Comparison of ENCODE assay signal across 11 mouse cellular contexts in genomic region chr10:20657316-20658081, GRCm38 (mm10).
DNase-seq lines count a peak whose midpoint lies in the region; ATAC-seq and TF ChIP-seq lines count a peak whose summit lies in the region.
"Had no signal": no experiment of that assay in that cellular context is flagged by ENCODE, and none has a peak within 500 bp of the region (broad histone marks: within the 10 kb centered on the region; RNA-seq: fewer than 3 reads in every experiment).

No protein-coding gene starts in this region.

- no peak overlapping the region for H3K4me2 ChIP-seq in midbrain, postnatal 0 days (ENCODE audit: low read depth, low read length, poor library complexity, severe bottlenecking)
- H3K4me2 ChIP-seq in midbrain, embryonic 11.5 days: no peak overlapping the region
- peak overlapping the region; percentile 54 for H3K4me2 ChIP-seq in heart, postnatal 0 days (ENCODE audit: low read depth, low read length)
- H3K4me2 ChIP-seq in stomach, embryonic 16.5 days (ENCODE audit: low read depth, low read length): peak overlapping the region; percentile 29; the same call in 1 of the 2 replicates
- H3K4me2 ChIP-seq: limb, embryonic 15.5 days had no signal

- no peak overlapping the region for H3K9ac ChIP-seq in midbrain, postnatal 0 days (replicated peaks; ENCODE audit: low read length, poor library complexity, severe bottlenecking)
- no peak overlapping the region for H3K9ac ChIP-seq in midbrain, embryonic 11.5 days (ENCODE audit: low read length)
- H3K9ac ChIP-seq in heart, postnatal 0 days (replicated peaks; ENCODE audit: low read depth, low read length): no peak overlapping the region
- no peak overlapping the region for H3K9ac ChIP-seq in stomach, embryonic 16.5 days (ENCODE audit: low read length)
- H3K9ac ChIP-seq: limb, embryonic 15.5 days had no signal

- TF ChIP-seq CTCF in midbrain, postnatal 0 days (IDR thresholded peaks at IDR 0.05): no peak
- no peak for TF ChIP-seq CTCF in embryonic fibroblast, embryonic 13.5 days (IDR thresholded peaks at IDR 0.05; ENCODE audit: borderline replicate concordance, insufficient read depth, low read length)
- peak; percentile 1; the same call in 1 of the 2 replicates for TF ChIP-seq CTCF in heart, postnatal 0 days (IDR thresholded peaks at IDR 0.05; ENCODE audit: low read depth)

- peak; percentile 50 for DNase-seq in midbrain, postnatal 0 days (ENCODE audit: low spot score)
- no peak for DNase-seq in midbrain, embryonic 11.5 days (ENCODE audit: low spot score, missing footprints)
- DNase-seq in heart, postnatal 0 days (ENCODE audit: low spot score): peak; percentile 72
- no peak for DNase-seq in left cerebral cortex, adult 18-20 months (ENCODE audit: low spot score in 2 of 2)
- DNase-seq: kidney, adult 18-20 months had no signal

- H3K36me3 ChIP-seq in midbrain, postnatal 0 days (ENCODE audit: insufficient read depth, low read length): no peaks in the 10 kb centered on the region
- no peaks in the 10 kb centered on the region for H3K36me3 ChIP-seq in midbrain, embryonic 11.5 days (ENCODE audit: control insufficient read depth, insufficient read depth, low read length)
- no peaks in the 10 kb centered on the region for H3K36me3 ChIP-seq in heart, postnatal 0 days (replicated peaks; ENCODE audit: control insufficient read depth, insufficient read depth, low read length)
- no peaks in the 10 kb centered on the region for H3K36me3 ChIP-seq in stomach, embryonic 16.5 days (ENCODE audit: control insufficient read depth, insufficient read depth, low read length)
- H3K36me3 ChIP-seq: limb, embryonic 15.5 days; midbrain, embryonic 10.5 days had no signal

- H3K4me1 ChIP-seq in midbrain, postnatal 0 days (ENCODE audit: insufficient read depth, low read length): no peaks in the 10 kb centered on the region
- H3K4me1 ChIP-seq in midbrain, embryonic 11.5 days (ENCODE audit: control insufficient read depth, insufficient read depth, low read length): no peaks in the 10 kb centered on the region; the same call in 1 of the 2 replicates
- peaks cover 5% of the 10 kb centered on the region; the same call in 1 of the 2 replicates for H3K4me1 ChIP-seq in embryonic fibroblast, embryonic 13.5 days (ENCODE audit: control insufficient read depth, insufficient read depth, low read length)
- no peaks in the 10 kb centered on the region; the same call in 1 of the 2 replicates for H3K4me1 ChIP-seq in heart, postnatal 0 days (ENCODE audit: control insufficient read depth, insufficient read depth)
- peaks cover 7% of the 10 kb centered on the region for H3K4me1 ChIP-seq in stomach, embryonic 16.5 days (ENCODE audit: control insufficient read depth, insufficient read depth, low read length)

- no peak overlapping the region for H3K27ac ChIP-seq in midbrain, postnatal 0 days (ENCODE audit: low read depth, low read length)
- H3K27ac ChIP-seq in midbrain, embryonic 11.5 days (ENCODE audit: low read depth, low read length): no peak overlapping the region
- H3K27ac ChIP-seq in embryonic fibroblast, embryonic 13.5 days (ENCODE audit: insufficient read depth, low read length): peak overlapping the region; percentile 76
- peak overlapping the region; percentile 66 for H3K27ac ChIP-seq in heart, postnatal 0 days (ENCODE audit: low read depth)
- H3K27ac ChIP-seq in stomach, embryonic 16.5 days (ENCODE audit: low read length): peak overlapping the region; percentile 27; the same call in 1 of the 2 replicates
- H3K27ac ChIP-seq: limb, embryonic 15.5 days; midbrain, embryonic 10.5 days had no signal

- no peaks in the 10 kb centered on the region for H3K9me3 ChIP-seq in midbrain, postnatal 0 days (ENCODE audit: low read length)
- H3K9me3 ChIP-seq in midbrain, embryonic 11.5 days (ENCODE audit: control insufficient read depth, low read length): no peaks in the 10 kb centered on the region
- H3K9me3 ChIP-seq in heart, postnatal 0 days (replicated peaks; ENCODE audit: control insufficient read depth, low read length): no peaks in the 10 kb centered on the region
- no peaks in the 10 kb centered on the region for H3K9me3 ChIP-seq in stomach, embryonic 16.5 days (replicated peaks; ENCODE audit: control insufficient read depth, low read length)
- H3K9me3 ChIP-seq: limb, embryonic 15.5 days; midbrain, embryonic 10.5 days had no signal

- no peaks in the 10 kb centered on the region for H3K27me3 ChIP-seq in midbrain, postnatal 0 days (ENCODE audit: insufficient read depth, low read length)
- no peaks in the 10 kb centered on the region for H3K27me3 ChIP-seq in midbrain, embryonic 11.5 days (ENCODE audit: control insufficient read depth, insufficient read depth, low read length)
- H3K27me3 ChIP-seq in heart, postnatal 0 days (ENCODE audit: control insufficient read depth, insufficient read depth, low read length): no peaks in the 10 kb centered on the region
- no peaks in the 10 kb centered on the region for H3K27me3 ChIP-seq in stomach, embryonic 16.5 days (ENCODE audit: control insufficient read depth, insufficient read depth, low read length)
- H3K27me3 ChIP-seq: limb, embryonic 15.5 days had no signal

- no peak for ATAC-seq in midbrain, postnatal 0 days (ENCODE audit: low FRiP score)
- no peak for ATAC-seq in midbrain, embryonic 11.5 days (ENCODE audit: low FRiP score)
- peak; percentile 68; the same call in 1 of the 2 replicates for ATAC-seq in heart, postnatal 0 days (ENCODE audit: insufficient read depth, low read depth)
- ATAC-seq in stomach, embryonic 16.5 days (ENCODE audit: insufficient read depth, low FRiP score): no peak
- ATAC-seq in frontal cortex, adult (ENCODE audit: low TSS enrichment): no peak

- 69% methylated on average over 12 of the region's 12 CpGs for WGBS in midbrain, postnatal 0 days
- 79% methylated on average over 12 of the region's 12 CpGs for WGBS in midbrain, embryonic 11.5 days
- WGBS in heart, postnatal 0 days: 19% methylated on average over 12 of the region's 12 CpGs
- WGBS in stomach, embryonic 16.5 days: 52% methylated on average over 12 of the region's 12 CpGs

- peak; percentile 57; the same call in 1 of the 2 replicates for TF ChIP-seq EP300 in heart, postnatal 0 days (IDR thresholded peaks at IDR 0.05; ENCODE audit: low read depth)

- no peak overlapping the region for H3K4me3 ChIP-seq in midbrain, postnatal 0 days (ENCODE audit: low read depth, low read length)
- H3K4me3 ChIP-seq in midbrain, embryonic 11.5 days (ENCODE audit: low read depth, low read length): no peak overlapping the region
- no peak overlapping the region for H3K4me3 ChIP-seq in embryonic fibroblast, embryonic 13.5 days (ENCODE audit: insufficient read depth, low read length)
- peak overlapping the region; percentile 21; the same call in 1 of the 2 replicates for H3K4me3 ChIP-seq in heart, postnatal 0 days (ENCODE audit: low read depth, low read length)
- no peak overlapping the region for H3K4me3 ChIP-seq in stomach, embryonic 16.5 days (replicated peaks; ENCODE audit: low read length)
- H3K4me3 ChIP-seq: erythroblast, embryonic 14.5 days; limb, embryonic 15.5 days; midbrain, embryonic 10.5 days had no signal

- no peak for TF ChIP-seq POLR2A in embryonic fibroblast, embryonic 13.5 days (IDR thresholded peaks at IDR 0.05; ENCODE audit: low read depth, low read length)

Comparison
In these comparisons a context has a peak if more than half of its experiments do, and no peak if none do; other contexts are left out.
1. DNase-seq: peak in midbrain, postnatal 0 days (single experiment) and heart, postnatal 0 days (single experiment); none in midbrain, embryonic 11.5 days (single experiment) and left cerebral cortex, adult 18-20 months (0 of 2).
2. H3K27ac ChIP-seq: peak in embryonic fibroblast, embryonic 13.5 days (single experiment), heart, postnatal 0 days (single experiment) and stomach, embryonic 16.5 days (single experiment); none in midbrain, postnatal 0 days (single experiment) and midbrain, embryonic 11.5 days (single experiment).
3. H3K4me2 ChIP-seq: peak in heart, postnatal 0 days (single experiment) and stomach, embryonic 16.5 days (single experiment); none in midbrain, postnatal 0 days (single experiment) and midbrain, embryonic 11.5 days (single experiment).